Mouse (Mus musculus) frontal cortex, postnatal 14 days (tissue): Measurements from ENCODE around the gene Mid1.
"Not testable (repeated sequence)": the region's sequence is repeated elsewhere in the genome, so short reads cannot be mapped to it uniquely, and the experiment has no call there.

Experiments
- DNase-seq, 2 experiments: peaks; one replicate each; pipeline ENCODE4 v3.0.0; 2022; ENCODE audit warnings: low spot score in 2 of 2

Gene Mid1

GRCm38 (mm10) chrX:169999912-170000641 is 315.1 kb downstream of the Mid1 start:
- DNase-seq, result not testable (repeated sequence)

- not testable (repeated sequence) for DNase-seq
Measured at GRCm38 (mm10) chrX:170000642-170001387, 315.8 kb downstream of the Mid1 start.

GRCm38 (mm10) chrX:170001388-170001695 is 316.3 kb downstream of the Mid1 start:
- not testable (repeated sequence) for DNase-seq

- not testable (repeated sequence) for DNase-seq
Measured at GRCm38 (mm10) chrX:170002510-170003197, 317.7 kb downstream of the Mid1 start.

GRCm38 (mm10) chrX:170003536-170003935 is 318.5 kb downstream of the Mid1 start:
- DNase-seq, result not testable (repeated sequence)

GRCm38 (mm10) chrX:170004236-170004635 is 319.2 kb downstream of the Mid1 start:
- DNase-seq, result not testable (repeated sequence)

GRCm38 (mm10) chrX:170004793-170005192 is 319.8 kb downstream of the Mid1 start:
- not testable (repeated sequence) for DNase-seq

GRCm38 (mm10) chrX:170005194-170005593 is 320.2 kb downstream of the Mid1 start:
- not testable (repeated sequence) for DNase-seq

- not testable (repeated sequence) for DNase-seq
Measured at GRCm38 (mm10) chrX:170005695-170006297, 320.8 kb downstream of the Mid1 start.

- DNase-seq, result not testable (repeated sequence)
Measured at GRCm38 (mm10) chrX:170006694-170007247, 321.8 kb downstream of the Mid1 start.

- not testable (repeated sequence) for DNase-seq
Measured at GRCm38 (mm10) chrX:170007375-170008178, 322.6 kb downstream of the Mid1 start.

- DNase-seq, result not testable (repeated sequence)
Measured at GRCm38 (mm10) chrX:170008179-170008467, 323.1 kb downstream of the Mid1 start.

- DNase-seq, result not testable (repeated sequence)
Measured at GRCm38 (mm10) chrX:170008584-170008983, 323.6 kb downstream of the Mid1 start.

GRCm38 (mm10) chrX:170009016-170009750 is 324.2 kb downstream of the Mid1 start, which contains the start of gene Gm21887:
Gene Gm21887, plus strand, starts transcription at chrX:170009659.
- peak; percentile 90 to 96 for DNase-seq

- peak; percentile 100 for DNase-seq
Measured at GRCm38 (mm10) chrX:170009801-170010221, 324.8 kb downstream of the Mid1 start.

GRCm38 (mm10) chrX:170010581-170011528 is 325.9 kb downstream of the Mid1 start:
- peak; percentile 80 to 86 for DNase-seq

GRCm38 (mm10) chrX:170011529-170011879 is 326.5 kb downstream of the Mid1 start:
- DNase-seq, result not testable (repeated sequence)

- not testable (repeated sequence) for DNase-seq
Measured at GRCm38 (mm10) chrX:170013421-170013820, 328.4 kb downstream of the Mid1 start.

GRCm38 (mm10) chrX:170014038-170014437 is 329.0 kb downstream of the Mid1 start:
- not testable (repeated sequence) for DNase-seq
